Mouse (Mus musculus) heart, postnatal 36 days (tissue): ENCODE data around the gene Nek5. TPM values are rescaled to one million over a fixed set of nuclear protein-coding genes. Genes with fewer than 3 reads are reported as not detected.

Experiments used
- DNase-seq, 2 experiments: peaks; one replicate each; pipeline ENCODE4 v3.0.0; 2021 to 2022
- intact Hi-C: fragments of 180-260 bp; cut with DNase I; formaldehyde crosslinking; loops from one replicate; pipeline ENCODE4 v1.15.1; 2025
- total RNA-seq, 2 experiments: library from RNA; stranded (reverse); gene quantifications; 2 replicates each; pipeline ENCODE4 v1.2.3; 2021

Nek5 gene
- total RNA-seq, 2 experiments from 2014 or later = not detected

GRCm38 (mm10) chr8:22091568-22091967 lies 33.3 kb downstream of the Nek5 start:
- intact Hi-C loops = loop anchor here (10.0 kb wide), 1 partner anchor 97 kb away; no protein-coding TSS in a partner anchor
- DNase-seq = no peak

GRCm38 (mm10) chr8:22089226-22089625 lies 35.6 kb downstream of the Nek5 start:
- intact Hi-C loops = no loop called here
- no peak for DNase-seq

- DNase-seq = no peak
- intact Hi-C loops = no loop called here
Observed at GRCm38 (mm10) chr8:22079313-22080007, 45.4 kb downstream of the Nek5 start.

GRCm38 (mm10) chr8:22061126-22061525 lies 63.7 kb downstream of the Nek5 start:
- intact Hi-C loops = loop anchor here (2.0 to 5.0 kb wide), 2 partner anchors 104 to 336 kb away; partner anchors contain the start of gene Slc25a15
- no peak for DNase-seq

- intact Hi-C loops = loop anchor here (2.0 to 5.0 kb wide), 2 partner anchors 104 to 337 kb away; partner anchors contain the start of gene Slc25a15
- peak; percentile 90 to 93 for DNase-seq
Observed at GRCm38 (mm10) chr8:22060446-22060889, 64.4 kb downstream of the Nek5 start, which contains the start of gene Alg11. Gene Alg11, plus strand, starts transcription at chr8:22060721.

- intact Hi-C loops = loop anchor here (2.0 to 5.0 kb wide), 2 partner anchors 105 to 337 kb away; partner anchors contain the start of gene Slc25a15
Observed at GRCm38 (mm10) chr8:22059821-22060445, 64.9 kb downstream of the Nek5 start, which contains the start of gene Atp7b. Gene Atp7b, minus strand, starts transcription at chr8:22060305.

GRCm38 (mm10) chr8:22059153-22059738 lies 65.6 kb downstream of the Nek5 start:
- no peak for DNase-seq
- intact Hi-C loops = no loop called here

More at GRCm38 (mm10) chr8:22059821-22060445, 64.9 kb downstream of the Nek5 start, which contains the start of gene Atp7b:
- no peak for DNase-seq

GRCm38 (mm10) chr8:22058368-22058767 lies 66.5 kb downstream of the Nek5 start:
- no peak for DNase-seq
- intact Hi-C loops = no loop called here

GRCm38 (mm10) chr8:22056850-22057249 lies 68.0 kb downstream of the Nek5 start:
- DNase-seq = no peak
- intact Hi-C loops = no loop called here

- intact Hi-C loops = no loop called here
- DNase-seq = no peak
Observed at GRCm38 (mm10) chr8:22055492-22055877, 69.4 kb downstream of the Nek5 start.

- intact Hi-C loops = no loop called here
- no peak for DNase-seq
Observed at GRCm38 (mm10) chr8:22054674-22055491, 70.0 kb downstream of the Nek5 start.

- intact Hi-C loops = loop anchor here (5.0 kb wide), 1 partner anchor 56 kb away; no protein-coding TSS in a partner anchor
- DNase-seq = peak; percentile 8 to 41
Observed at GRCm38 (mm10) chr8:22047699-22048464, 77.0 kb downstream of the Nek5 start.

GRCm38 (mm10) chr8:22043706-22044105 lies 81.1 kb downstream of the Nek5 start:
- intact Hi-C loops = no loop called here

GRCm38 (mm10) chr8:22042515-22042914 lies 82.3 kb downstream of the Nek5 start:
- intact Hi-C loops = no loop called here
- DNase-seq = no peak

More at GRCm38 (mm10) chr8:22043706-22044105, 81.1 kb downstream of the Nek5 start:
- DNase-seq = no peak

GRCm38 (mm10) chr8:22040153-22040509 lies 84.7 kb downstream of the Nek5 start:
- DNase-seq = no peak
- intact Hi-C loops = no loop called here

GRCm38 (mm10) chr8:22039468-22040152 lies 85.2 kb downstream of the Nek5 start:
- intact Hi-C loops = no loop called here
- no peak for DNase-seq

- intact Hi-C loops = no loop called here
- DNase-seq = no peak
Observed at GRCm38 (mm10) chr8:22037022-22037421, 87.8 kb downstream of the Nek5 start.

GRCm38 (mm10) chr8:22036137-22036536 lies 88.7 kb downstream of the Nek5 start:
- no peak for DNase-seq
- intact Hi-C loops = no loop called here

GRCm38 (mm10) chr8:22030990-22031389 lies 93.9 kb downstream of the Nek5 start:
- intact Hi-C loops = no loop called here
- DNase-seq = no peak
